Mouse (Mus musculus) stomach, embryonic 15.5 days (tissue): ENCODE measurements around the gene Igsf23. TPM values are rescaled to one million over a fixed set of nuclear protein-coding genes. Genes with fewer than 3 reads are reported as not detected.

ENCODE experiments used
- ATAC-seq: fragments of 200-750 bp; cut with Nextera tagmentation; 2 replicates; pipeline ENCODE4 v1.8.0; 2017; ENCODE audit warnings: low read depth, moderate number of reproducible peaks, moderate TSS enrichment; ENCODE audit not compliant: insufficient read depth, low FRiP score
- H3K27ac ChIP-seq: fragments of 300-500 bp; sonication (generic); 2 replicates; pipeline ENCODE4 v1.5.1; 2015; ENCODE audit warnings: mild to moderate bottlenecking, inconsistent platforms
- H3K27me3 ChIP-seq: fragments of 300-500 bp; sonication (generic); replicated peaks from 2 replicates; pipeline ENCODE4 v1.6.1; 2015; ENCODE audit warnings: inconsistent platforms
- H3K36me3 ChIP-seq: fragments of 300-500 bp; sonication (generic); 2 replicates; pipeline ENCODE4 v1.6.1; 2015; ENCODE audit warnings: inconsistent platforms
- H3K4me1 ChIP-seq: fragments of 300-500 bp; sonication (generic); 2 replicates; pipeline ENCODE4 v1.6.1; 2015; ENCODE audit warnings: inconsistent platforms
- H3K4me2 ChIP-seq: fragments of 300-500 bp; sonication (generic); 2 replicates; pipeline ENCODE4 v1.6.1; 2015; ENCODE audit warnings: mild to moderate bottlenecking, inconsistent platforms
- H3K4me3 ChIP-seq: fragments of 300-500 bp; sonication (generic); replicated peaks from 2 replicates; pipeline ENCODE4 v1.5.1; 2015; ENCODE audit warnings: inconsistent platforms
- H3K9ac ChIP-seq: fragments of 300-500 bp; sonication (generic); 2 replicates; pipeline ENCODE4 v1.6.1; 2015; ENCODE audit warnings: inconsistent platforms
- H3K9me3 ChIP-seq: fragments of 300-500 bp; sonication (generic); 2 replicates; pipeline ENCODE4 v1.6.1; 2016; ENCODE audit warnings: inconsistent platforms
- WGBS: fragments of 180-500 bp; shearing (Covaris S2); methylation state at CpG from one replicate; pipeline ENCODE4 v1.1.7; 2015; 5-methylcytosine and 5-hydroxymethylcytosine counted together
- polyA plus RNA-seq: library from polyadenylated mRNA; unstranded; fragments of >200 nt; fragmentation: Nextera tagmentation; extraction: Ambion mirVana; gene quantifications from 2 replicates; pipeline ENCODE4 v1.2.1, GENCODE M21; 2015

Gene Igsf23
- polyA plus RNA-seq, 1 experiment from 2014 or later: 2.7 TPM

DNA sequence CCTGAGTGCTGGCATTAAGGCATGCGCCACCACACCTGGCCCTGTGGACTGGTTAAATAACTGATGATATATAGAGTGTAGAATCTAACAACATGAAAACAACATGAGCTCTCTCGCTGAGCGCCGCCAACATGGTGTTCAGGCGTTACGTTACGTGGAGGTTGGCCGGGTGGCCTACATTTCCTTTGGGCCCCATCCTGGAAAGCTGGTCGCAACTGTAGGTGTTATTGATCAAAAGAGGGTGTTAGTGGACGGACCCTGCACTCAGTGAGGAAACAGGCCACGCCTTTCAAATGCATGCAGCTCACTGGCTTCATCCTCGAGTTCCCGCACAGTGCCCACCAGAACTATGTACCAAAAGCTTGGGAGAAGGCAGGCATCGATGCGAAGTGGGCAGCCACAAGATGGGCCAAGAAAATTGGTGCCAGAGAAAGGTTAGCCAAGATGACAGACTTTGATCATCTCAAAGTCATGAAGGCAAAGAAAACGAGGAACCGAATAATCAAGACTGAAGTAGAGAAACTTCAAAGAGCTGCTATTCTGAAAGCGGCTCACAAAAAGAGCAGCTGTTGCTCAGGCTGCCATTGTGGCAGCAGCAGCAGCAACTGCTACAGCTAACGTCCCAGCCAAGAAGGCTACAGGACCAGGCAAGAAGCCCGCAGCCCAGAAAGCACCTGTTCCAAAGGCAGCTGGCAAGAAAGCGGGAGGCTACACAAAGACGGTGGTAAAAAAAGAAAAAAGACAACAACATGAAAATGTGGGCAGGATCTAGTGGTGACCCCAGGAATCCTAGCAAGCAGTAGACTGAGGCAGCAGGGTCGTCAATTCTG lies 38.6 kb downstream of the Igsf23 start:
- Histone ChIP-seq H3K36me3 (peaks cover 45% of the 10 kb centered on the region), H3K4me2 (no peak overlapping the region)
- WGBS: 89% methylated on average over 23 of the region's 23 CpGs

DNA sequence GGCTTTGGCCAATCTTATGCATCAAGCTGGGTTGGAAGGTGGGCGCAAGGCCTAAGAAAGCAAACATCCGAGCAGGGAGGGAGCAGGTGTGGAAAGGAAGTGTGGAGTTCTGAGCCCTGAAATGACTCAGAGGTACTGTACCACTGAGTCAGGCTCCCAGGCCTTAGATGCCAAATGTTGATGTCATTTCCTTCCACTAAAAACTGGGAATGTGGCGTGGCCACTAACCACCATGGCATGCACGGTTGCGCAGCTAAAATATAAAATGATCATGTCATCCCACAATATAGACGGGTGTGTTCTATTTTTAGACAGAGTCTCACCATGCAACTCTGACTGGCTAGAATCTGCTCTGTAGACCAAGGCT lies 39.3 kb downstream of the Igsf23 start:
- H3K36me3 ChIP-seq: peaks cover 44% of the 10 kb centered on the region
- H3K4me1 ChIP-seq: no peaks in the 10 kb centered on the region
- no peak overlapping the region for H3K4me3 ChIP-seq
- no peak overlapping the region for H3K9ac ChIP-seq
- ATAC-seq: no peak
- no peak overlapping the region for H3K4me2 ChIP-seq
- H3K27ac ChIP-seq: no peak overlapping the region
- no peaks in the 10 kb centered on the region for H3K27me3 ChIP-seq
- WGBS: 76% methylated on average over 6 of the region's 6 CpGs
- H3K9me3 ChIP-seq: no peaks in the 10 kb centered on the region

More for the DNA sequence above, 38.6 kb downstream of the Igsf23 start:
- H3K4me1 ChIP-seq: no peaks in the 10 kb centered on the region
- H3K4me3 ChIP-seq: no peak overlapping the region
- H3K27ac ChIP-seq: no peak overlapping the region
- H3K9ac ChIP-seq: no peak overlapping the region
- no peak for ATAC-seq
- no peaks in the 10 kb centered on the region for H3K27me3 ChIP-seq
- no peaks in the 10 kb centered on the region for H3K9me3 ChIP-seq

DNA sequence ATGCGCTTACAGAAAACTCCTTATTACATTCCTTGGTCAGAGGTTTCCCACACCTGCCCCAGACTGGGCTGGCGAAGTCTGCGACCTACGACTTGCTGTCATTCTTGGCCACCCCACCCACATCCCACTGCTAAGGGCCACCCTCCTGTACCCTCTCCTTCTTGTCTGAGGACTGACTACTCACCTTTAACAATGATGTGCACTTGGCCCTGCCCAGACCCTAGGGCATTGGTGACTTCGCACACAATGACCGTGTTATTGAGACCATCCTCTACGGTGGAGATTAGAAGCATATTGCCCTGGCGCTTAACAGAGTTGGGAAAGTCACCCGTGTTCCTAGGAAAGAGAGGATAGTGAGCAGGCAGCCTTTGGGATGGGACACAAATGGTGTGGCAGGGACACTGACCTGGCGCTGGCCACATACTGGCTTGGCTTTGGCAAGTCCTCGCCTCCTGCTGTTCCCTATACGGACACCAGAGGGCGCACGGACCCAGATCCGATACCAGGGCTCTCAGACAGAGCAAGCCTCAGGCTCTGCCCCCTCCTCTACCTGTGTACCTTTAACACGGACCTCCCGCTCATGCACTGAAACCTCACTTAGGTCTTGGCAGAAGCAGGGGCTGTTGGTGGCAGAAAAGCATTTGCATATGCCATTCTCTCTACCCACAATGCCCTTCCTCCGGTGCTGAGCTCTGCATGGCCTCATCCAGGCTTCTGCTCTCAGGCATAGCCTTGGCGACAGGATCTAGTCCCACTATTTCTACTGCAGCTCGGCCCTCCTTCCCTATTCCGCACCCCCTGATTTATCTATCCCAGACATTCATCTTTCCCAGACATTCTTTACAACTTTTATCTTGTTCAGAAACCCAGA lies 39.9 kb downstream of the Igsf23 start:
- H3K9ac ChIP-seq: no peak overlapping the region
- no peak overlapping the region for H3K4me3 ChIP-seq
- peaks cover 41% of the 10 kb centered on the region for H3K36me3 ChIP-seq
- no peaks in the 10 kb centered on the region for H3K9me3 ChIP-seq
- WGBS: 50% methylated on average over 21 of the region's 21 CpGs
- no peaks in the 10 kb centered on the region for H3K27me3 ChIP-seq
- ATAC-seq: peak; percentile 60; the same call in 1 of the 2 replicates
- no peak overlapping the region for H3K27ac ChIP-seq
- H3K4me1 ChIP-seq: no peaks in the 10 kb centered on the region
- no peak overlapping the region for H3K4me2 ChIP-seq

DNA sequence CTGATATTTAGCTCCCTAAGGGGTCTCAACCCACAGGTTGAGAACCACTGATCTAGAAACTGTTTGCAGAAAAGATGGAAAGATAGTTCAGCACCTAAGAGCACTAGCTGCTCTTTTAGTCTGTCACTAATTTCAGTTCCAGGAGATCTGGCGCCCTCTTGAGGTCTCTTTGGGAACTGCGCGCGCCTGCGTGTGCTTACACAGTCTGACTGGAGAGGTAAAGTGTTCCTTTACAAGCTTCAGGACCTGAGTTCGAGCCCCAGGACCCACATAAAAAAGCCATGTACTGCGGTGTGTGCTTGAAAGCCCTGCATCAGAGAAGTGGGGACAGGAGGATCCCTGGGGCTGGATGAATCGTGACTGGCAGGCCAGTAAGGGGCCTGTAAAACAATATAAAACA lies 60.7 kb downstream of the Igsf23 start:
- Histone ChIP-seq H3K27ac (no peak overlapping the region), H3K9me3 (no peaks in the 10 kb centered on the region), H3K9ac (no peak overlapping the region), H3K36me3 (no peaks in the 10 kb centered on the region), H3K4me1 (no peaks in the 10 kb centered on the region), H3K27me3 (no peaks in the 10 kb centered on the region), H3K4me2 (no peak overlapping the region), H3K4me3 (no peak overlapping the region)
- WGBS: 51% methylated on average over 8 of the region's 8 CpGs
- ATAC-seq: no peak

- no peaks in the 10 kb centered on the region for H3K36me3 ChIP-seq
- no peak within 1 kb of the TSS for H3K27ac ChIP-seq
- no peaks in the 10 kb centered on the region for H3K27me3 ChIP-seq
- H3K4me2 ChIP-seq: no peak within 1 kb of the TSS
- WGBS: 64% methylated on average over 7 of the region's 7 CpGs
- no peaks in the 10 kb centered on the region for H3K9me3 ChIP-seq
- H3K4me1 ChIP-seq: no peaks in the 10 kb centered on the region
- H3K9ac ChIP-seq: no peak within 1 kb of the TSS
- no peak within 1 kb of the TSS for H3K4me3 ChIP-seq
- no peak for ATAC-seq
Measured at GRCm38 (mm10) chr7:19887849-19888248, 62.7 kb downstream of the Igsf23 start, which contains the start of gene Ceacam19. Gene Ceacam19, minus strand, starts transcription at chr7:19887965.

Other genes with a start within 250 kb of the Igsf23 start
- gene Tomm40, start 235.3 kb downstream of the Igsf23 start, polyA plus RNA-seq: 161 and 181 TPM in 2 replicates
- 129 and 136 TPM in 2 replicates for gene Nectin2, start 200.3 kb downstream of the Igsf23 start, polyA plus RNA-seq
- gene Bcam, start 179.7 kb downstream of the Igsf23 start, polyA plus RNA-seq: 129 and 151 TPM in 2 replicates
- 24.3 and 24.6 TPM in 2 replicates for gene Cblc, start 153.9 kb downstream of the Igsf23 start, polyA plus RNA-seq
- gene Bcl3, start 128.0 kb downstream of the Igsf23 start, polyA plus RNA-seq: 8.9 and 10.4 TPM in 2 replicates
- 0.39 TPM in 1 of 2 replicates, not detected in the other for gene Gm19345, start 98.8 kb downstream of the Igsf23 start, polyA plus RNA-seq
- 0.09 TPM in 1 of 2 replicates, not detected in the other for gene Ceacam16, start 89.5 kb downstream of the Igsf23 start, polyA plus RNA-seq
- 0.64 and 1.1 TPM in 2 replicates for gene Ceacam19, start 62.8 kb downstream of the Igsf23 start, polyA plus RNA-seq
- gene Pvr, start 29.6 kb downstream of the Igsf23 start, polyA plus RNA-seq: 12.8 and 13.9 TPM in 2 replicates
- gene Ceacam20, start 14.7 kb upstream of the Igsf23 start, polyA plus RNA-seq: 0.14 and 0.15 TPM in 2 replicates
- gene Nlrp9b, start 40.7 kb upstream of the Igsf23 start, polyA plus RNA-seq: not detected in 2 replicates
- gene Vmn1r91, start 148.9 kb upstream of the Igsf23 start, polyA plus RNA-seq: not detected in 2 replicates
- gene Gm16442, start 171.8 kb upstream of the Igsf23 start, polyA plus RNA-seq: not detected in 2 replicates
- gene Vmn1r93, start 188.3 kb upstream of the Igsf23 start, polyA plus RNA-seq: not detected in 2 replicates
- not detected in 2 replicates for gene Vmn1r94, start 217.6 kb upstream of the Igsf23 start, polyA plus RNA-seq
- gene Vmn1r95, start 243.0 kb upstream of the Igsf23 start, polyA plus RNA-seq: not detected in 2 replicates